Mouse (Mus musculus) testis, postnatal 14 days (tissue): ENCODE data around the gene Atp5b.
"Not testable (repeated sequence)": the region's sequence is repeated elsewhere in the genome, so short reads cannot be mapped to it uniquely, and the experiment has no call there.

Experiments
- DNase-seq: peaks from one replicate; pipeline ENCODE4 v3.0.0; 2021; ENCODE audit warnings: low spot score

Atp5b gene

DNA sequence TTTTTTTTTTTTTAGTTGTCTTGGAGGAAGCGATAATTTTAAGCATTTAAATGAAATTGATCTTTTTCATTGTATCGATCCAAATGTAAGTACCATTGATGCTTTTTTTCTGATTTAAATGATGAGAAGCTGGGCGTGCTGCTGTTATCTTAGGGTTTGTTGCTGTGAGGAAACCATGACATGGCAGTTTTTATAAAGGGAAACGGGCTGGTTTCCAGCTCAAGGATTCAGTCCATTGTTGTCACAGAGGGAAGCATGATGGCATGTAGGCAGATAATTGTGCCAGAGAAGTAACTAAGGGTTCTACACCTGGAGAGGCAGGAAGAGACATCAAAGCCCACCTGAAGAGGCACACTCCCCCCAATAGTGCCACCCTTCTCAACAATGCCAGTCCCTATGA, 13.9 kb upstream of the Atp5b start:
- DNase-seq: no peak

- DNase-seq: not testable (repeated sequence)
Measured at GRCm38 (mm10) chr10:128070432-128070831, 12.6 kb upstream of the Atp5b start.

- not testable (repeated sequence) for DNase-seq
Measured at GRCm38 (mm10) chr10:128078269-128078668, 4.8 kb upstream of the Atp5b start.

DNA sequence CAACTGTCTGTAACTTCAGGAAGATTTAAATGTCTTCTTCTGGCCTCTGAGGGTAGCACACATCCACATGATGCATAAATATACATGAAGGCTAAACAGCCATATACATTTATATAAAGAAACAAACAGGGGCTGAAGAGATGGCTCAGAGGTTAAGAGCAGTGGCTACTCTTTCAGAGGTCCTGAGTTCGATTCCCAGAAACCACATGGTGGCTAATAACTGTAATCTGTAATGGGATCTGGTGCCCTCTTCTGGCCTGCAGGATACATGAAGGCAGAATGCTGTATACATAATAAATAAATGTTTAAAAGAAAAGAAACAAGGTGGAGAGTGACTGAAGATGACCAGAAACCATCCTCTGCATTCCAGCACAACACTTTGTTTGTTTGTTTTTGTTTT, 2.6 kb upstream of the Atp5b start:
- DNase-seq: no peak

DNA sequence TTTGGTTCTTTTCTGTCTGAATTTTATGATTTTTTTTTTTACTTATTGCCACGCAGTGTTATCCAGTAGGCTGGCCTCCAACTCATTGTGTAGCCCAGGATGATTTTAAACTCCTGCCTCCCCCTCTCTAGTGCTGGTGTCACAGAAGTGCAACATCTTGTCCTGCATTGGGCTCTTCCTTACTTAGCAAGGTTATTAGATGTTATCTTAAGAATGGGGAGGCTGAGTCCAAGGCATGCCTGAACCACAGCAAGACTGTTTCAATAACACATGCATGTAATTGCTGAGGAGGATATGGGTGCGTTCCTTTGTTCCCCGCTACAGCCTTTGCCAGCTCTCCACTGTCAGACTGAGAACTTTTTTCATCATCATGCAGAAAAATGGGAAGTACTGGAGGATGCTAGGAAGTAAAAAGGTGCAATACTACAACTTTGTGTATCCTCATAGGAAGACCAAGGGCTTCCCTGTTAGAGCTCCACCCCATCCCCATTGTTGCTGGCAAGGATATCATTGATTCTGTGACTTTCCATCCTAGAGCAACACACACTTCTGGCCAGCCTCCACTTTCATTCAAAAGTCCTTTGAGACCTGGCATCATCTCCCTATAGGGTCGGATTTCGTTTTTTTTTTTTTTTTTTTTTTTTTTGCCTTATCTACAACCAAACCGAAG, 1.1 kb upstream of the Atp5b start:
- DNase-seq: no peak

- no peak for DNase-seq
Measured at GRCm38 (mm10) chr10:128082477-128082808, 630 bp upstream of the Atp5b start.

- DNase-seq: no peak
Measured at GRCm38 (mm10) chr10:128083688-128084087, 615 bp downstream of the Atp5b start.

DNA sequence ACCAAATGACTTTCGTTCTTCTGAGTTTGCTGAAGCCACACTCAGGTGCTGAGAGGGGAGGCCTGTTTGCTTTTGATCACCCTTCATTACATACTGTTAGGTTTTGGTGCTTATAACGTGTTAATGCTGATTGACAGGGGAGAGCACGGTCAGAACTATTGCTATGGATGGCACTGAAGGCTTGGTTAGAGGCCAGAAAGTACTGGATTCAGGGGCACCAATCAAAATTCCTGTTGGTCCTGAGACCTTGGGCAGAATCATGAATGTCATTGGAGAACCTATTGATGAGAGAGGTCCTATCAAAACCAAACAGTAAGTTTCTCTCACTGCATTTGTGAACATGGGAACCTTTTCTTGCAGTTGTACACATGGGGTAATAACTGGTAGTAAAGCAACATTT, 1.1 kb downstream of the Atp5b start:
- DNase-seq: no peak

DNA sequence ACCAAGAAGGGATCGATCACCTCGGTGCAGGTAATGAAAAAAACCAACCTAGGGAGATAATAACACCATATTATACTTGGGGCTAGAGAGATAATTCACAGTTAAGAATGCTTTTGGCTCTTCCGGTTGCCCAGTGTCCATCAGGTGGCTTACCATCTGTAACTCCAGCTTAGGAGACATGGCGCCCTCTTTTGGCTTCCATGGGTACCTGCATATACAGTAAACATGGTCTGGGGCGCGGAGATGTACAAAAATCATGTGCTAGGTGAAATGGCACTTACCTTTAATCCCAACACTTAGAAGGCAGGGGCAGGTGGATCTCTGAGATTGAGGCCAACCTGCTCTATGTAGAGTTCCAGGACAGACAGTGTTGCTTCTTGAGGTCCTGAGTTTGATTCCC, 3.3 kb downstream of the Atp5b start:
- no peak for DNase-seq

DNA sequence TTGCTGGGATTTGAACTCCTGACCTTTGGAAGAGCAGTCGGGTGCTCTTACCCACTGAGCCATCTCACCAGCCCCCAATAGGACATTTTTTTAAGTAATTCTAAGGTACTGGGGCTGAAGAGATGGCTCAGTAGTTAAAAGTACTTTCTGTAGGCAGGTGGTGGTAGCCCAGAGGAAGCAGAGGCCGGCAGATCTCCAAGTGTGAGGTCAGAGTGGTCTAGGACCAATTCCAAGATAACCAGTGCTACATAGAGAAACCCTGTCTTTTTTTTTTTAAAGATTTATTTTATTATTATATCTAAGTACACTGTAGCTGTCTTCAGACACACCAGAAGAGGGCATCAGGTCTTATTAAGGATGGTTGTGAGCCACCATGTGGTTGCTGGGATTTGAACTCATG, 4.1 kb downstream of the Atp5b start:
- not testable (repeated sequence) for DNase-seq

- DNase-seq: no peak
Measured at GRCm38 (mm10) chr10:128088181-128088580, 5.1 kb downstream of the Atp5b start.

- DNase-seq: no peak
Measured at GRCm38 (mm10) chr10:128089842-128090241, 6.8 kb downstream of the Atp5b start.

DNA sequence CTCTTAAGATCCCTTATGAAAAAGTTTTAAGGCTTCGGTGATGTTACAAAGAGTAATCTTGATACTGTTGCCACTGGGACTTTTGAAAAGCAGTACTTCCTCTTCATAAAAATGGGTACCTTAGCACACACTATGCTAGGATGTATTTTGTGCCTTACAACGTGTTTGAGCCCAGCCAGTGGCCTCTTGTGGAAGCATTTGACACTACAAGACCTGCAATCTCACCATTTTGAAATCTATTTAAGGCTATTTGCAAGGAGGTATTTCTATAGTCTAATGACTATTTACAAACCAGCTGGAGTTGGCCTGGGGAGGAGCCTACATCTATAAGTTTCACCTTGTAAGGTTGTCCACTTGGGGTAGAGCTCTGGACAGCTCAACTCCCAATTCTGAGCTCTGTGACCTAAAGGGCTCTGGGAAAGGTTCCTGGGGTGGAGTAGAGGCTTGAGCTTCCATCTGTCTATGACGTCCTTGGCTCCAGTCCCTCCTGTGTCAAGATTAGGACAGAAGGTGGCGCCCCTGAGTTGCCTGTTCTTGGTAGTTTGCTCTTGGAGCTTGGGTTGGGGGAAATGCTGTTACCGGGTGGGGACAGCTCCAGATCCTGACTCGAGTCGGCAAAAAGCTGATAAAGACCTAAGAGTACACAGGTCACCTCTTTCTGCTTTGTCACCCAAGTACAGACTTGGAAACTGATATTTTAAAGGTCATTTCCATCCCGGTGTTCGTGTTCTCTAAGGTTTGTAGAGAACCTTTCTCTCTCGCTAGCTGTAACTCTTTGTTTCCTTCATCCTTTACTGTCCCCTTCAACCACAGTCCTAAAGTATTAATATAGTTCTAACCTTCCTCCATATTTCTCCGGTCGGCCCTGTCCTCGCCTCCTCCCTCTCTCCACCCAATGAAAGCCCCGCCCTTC, 7.8 kb downstream of the Atp5b start:
- peak; percentile 76 for DNase-seq

DNA sequence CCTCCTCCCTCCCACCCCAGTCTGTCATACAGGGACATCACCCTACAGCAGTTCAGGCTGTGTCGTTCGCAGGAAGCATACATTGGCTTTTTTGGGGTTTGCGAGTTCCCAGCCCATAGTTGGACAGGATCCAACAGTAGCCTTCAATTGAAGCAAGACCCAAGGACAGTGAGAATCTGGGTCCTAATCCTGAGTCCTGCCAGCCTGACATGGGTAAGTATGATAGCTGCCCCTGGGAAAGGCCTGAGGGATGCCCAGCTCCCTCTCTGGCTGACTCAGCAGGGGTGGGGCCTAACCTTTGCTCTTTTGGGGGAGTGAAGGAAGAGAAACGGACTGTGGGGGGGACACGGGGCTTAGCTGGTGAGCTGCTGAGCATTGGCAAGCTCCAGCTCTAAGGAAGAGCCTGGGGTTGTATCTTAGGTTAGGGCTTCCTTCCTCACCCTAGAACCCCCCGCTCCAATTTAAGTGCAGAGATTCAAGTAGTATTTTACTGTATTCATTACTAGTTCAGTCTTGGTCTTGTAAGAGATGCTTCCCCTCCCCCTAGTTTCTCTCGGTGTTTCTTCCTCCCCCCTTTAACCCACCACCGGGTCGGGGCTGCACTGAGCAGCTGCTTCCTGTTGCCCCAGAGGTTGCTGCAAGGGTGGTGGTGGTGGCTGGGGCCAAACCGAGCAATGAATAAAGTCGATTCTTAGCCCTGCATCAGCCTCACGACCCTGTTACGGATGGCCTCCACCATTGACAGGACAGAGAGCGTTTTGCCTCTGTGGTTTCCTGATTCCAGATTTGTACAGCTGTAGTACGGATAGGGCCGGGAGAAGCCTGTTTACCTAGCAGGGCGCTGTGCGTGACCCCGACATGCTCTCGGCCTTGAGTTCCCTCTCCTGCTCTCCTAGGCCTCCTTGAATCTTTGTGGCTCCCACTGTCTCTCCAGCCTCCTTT, 8.8 kb downstream of the Atp5b start, which contains the start of gene Baz2a:
TSS of gene Baz2a (plus strand) at position 14 of the 942 bp plus-strand sequence.
- DNase-seq: peak; percentile 38

DNA sequence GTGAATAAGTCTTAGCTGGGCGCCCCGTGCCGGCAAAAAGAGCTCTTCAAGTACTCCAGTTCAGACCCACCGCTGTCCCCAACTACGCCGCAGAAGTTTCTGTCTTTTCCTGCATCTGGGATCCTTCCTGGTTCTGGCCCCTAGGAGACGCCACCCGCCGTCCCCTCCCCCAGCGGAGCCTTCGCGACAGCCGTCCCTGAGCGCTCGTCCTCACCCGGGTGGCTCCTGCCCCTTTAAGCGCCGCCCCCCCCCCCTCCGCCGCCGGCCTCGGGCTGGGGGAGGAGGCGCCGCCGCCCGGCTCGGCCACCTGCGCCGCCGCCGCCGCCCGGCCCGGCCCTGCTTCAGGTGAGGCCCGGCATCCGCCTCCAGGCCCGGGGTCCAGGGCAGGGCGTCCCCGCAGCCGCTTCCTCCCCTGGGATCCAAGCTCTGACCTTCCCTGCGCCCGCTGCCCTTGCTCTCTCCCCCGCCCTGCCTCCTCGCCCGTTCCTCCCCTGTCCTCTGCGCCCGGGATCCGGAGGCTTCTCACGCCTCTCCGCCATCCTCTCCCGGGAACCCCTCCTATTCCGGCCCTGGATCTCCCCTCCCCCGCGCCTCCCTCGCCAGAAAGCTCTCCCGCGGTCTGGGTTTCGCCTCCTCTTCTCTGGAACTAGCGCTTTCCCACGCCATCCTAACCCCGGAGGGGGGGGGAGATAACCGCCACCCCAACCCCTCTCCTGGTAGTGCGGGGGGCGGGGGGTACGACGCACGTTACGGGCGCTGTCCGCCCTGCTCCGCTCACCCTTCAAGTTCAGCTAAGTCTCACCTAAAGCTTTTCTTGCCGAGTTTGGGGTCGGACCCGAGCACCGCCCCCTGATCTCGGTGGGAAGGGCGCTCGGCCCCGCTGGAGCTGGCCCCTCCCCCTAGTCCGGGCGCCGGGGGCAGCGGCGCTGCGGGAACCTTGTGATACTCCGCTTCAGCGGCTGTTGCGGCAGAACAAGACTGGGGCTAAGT, 9.7 kb downstream of the Atp5b start:
- peak; percentile 84 for DNase-seq

- DNase-seq: peak; percentile 38
Measured at GRCm38 (mm10) chr10:128093496-128094294, 10.6 kb downstream of the Atp5b start.

DNA sequence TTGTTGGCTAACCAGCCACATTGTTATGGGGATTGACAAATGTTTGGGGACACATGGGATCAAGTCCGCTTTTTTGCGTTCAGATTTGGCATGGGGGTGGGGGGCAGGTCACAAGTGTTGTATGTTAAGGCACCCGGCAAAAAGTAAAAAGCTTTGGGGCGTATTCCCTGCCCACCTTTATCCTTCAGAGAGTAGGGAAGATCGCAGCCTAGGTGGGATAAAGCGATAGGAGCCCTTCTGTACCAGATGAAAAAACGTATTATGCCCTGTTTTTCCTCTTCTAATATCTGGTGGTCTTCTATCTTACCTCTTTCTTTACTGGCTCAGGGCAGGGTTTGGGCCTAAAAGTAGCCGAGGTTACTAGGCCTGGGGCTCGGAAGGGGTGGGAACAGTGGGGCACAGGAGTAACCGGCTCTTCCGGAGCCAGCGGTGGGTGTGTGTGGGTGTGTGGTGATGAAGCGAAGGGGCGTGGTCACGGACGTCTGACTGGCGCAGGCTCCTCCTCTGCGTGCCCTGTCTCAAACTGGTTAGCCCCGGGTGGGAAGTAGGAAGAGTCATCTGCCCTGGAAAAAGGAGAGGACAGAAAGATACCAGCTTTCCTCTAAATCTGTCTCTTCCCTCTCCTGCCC, 11.4 kb downstream of the Atp5b start:
- peak; percentile 88 for DNase-seq

DNA sequence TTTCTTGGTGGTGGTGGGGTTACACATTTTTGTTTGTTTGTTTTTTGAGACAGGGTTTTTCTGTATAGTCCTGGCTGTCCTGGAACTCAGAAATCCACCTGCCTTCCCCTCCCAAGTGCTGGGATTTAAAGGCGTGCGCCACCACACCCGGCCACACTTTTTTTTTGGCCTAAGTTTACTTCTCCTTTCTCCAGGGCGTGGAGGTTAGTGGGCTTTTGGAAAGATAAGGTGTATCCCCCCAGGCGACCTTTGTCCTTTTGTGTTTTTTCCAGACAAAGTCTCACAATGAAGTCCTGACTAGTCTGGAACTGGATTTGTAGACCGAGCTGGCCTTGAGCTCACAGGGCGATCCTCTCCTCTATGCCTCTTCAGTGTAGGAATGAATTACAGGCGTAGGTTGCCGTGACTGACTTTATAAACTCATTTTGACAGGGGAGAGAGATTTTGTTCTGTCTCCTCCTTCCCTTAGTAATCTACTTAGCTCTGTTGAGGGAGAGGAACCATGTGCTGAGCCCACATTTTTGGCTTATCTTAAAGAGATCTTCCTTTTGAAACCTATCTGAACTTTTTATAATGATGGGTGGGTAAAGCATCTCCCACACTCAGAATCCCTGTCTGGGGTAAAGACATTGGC, 12.0 kb downstream of the Atp5b start:
- no peak for DNase-seq

GRCm38 (mm10) chr10:128096313-128096692, 13.2 kb downstream of the Atp5b start:
- DNase-seq: no peak
